Mouse (Mus musculus) kidney, adult 2 months (tissue): ENCODE results near the gene Madd. TPM values are rescaled to one million over a fixed set of nuclear protein-coding genes. Genes with fewer than 3 reads are reported as not detected.
"Not testable (repeated sequence)": the region's sequence is repeated elsewhere in the genome, so short reads cannot be mapped to it uniquely, and the experiment has no call there.

ENCODE experiments used
- DNase-seq: peaks from one replicate; pipeline ENCODE4 v3.0.0; 2021
- H3K27ac ChIP-seq: fragments of 200-500 bp; 2 replicates; pipeline ENCODE4 v1.5.1; 2012; ENCODE audit warnings: low read depth, low read length, control low read depth, inconsistent platforms; ENCODE audit not compliant: insufficient read depth
- H3K27me3 ChIP-seq: fragments of 200-500 bp; replicated peaks from 2 replicates; pipeline ENCODE4 v1.6.1; 2012; ENCODE audit warnings: mild to moderate bottlenecking, moderate library complexity, low read length, inconsistent platforms; ENCODE audit not compliant: control insufficient read depth, insufficient read depth
- H3K36me3 ChIP-seq: fragments of 200-500 bp; 2 replicates; pipeline ENCODE4 v1.6.1; 2012; ENCODE audit warnings: mild to moderate bottlenecking, moderate library complexity, low read length, inconsistent platforms; ENCODE audit not compliant: control insufficient read depth, insufficient read depth
- H3K4me1 ChIP-seq: fragments of 200-500 bp; 2 replicates; pipeline ENCODE4 v1.6.1; 2011; ENCODE audit warnings: low read length; ENCODE audit not compliant: control insufficient read depth, insufficient read depth
- H3K4me3 ChIP-seq: fragments of 200-500 bp; 2 replicates; pipeline ENCODE4 v1.5.1; 2011; ENCODE audit warnings: mild to moderate bottlenecking, low read depth, low read length, control low read depth; ENCODE audit not compliant: insufficient read depth
- CTCF ChIP-seq: fragments of 200-500 bp; conservative IDR thresholded peaks from 2 replicates; pipeline ENCODE4 v1.5.1; 2011; ENCODE audit warnings: low read depth, mild to moderate bottlenecking, control low read depth, low read length, moderate library complexity, mixed read lengths; ENCODE audit not compliant: insufficient read depth, insufficient read length
- POLR2A ChIP-seq: fragments of 200-500 bp; IDR thresholded peaks from one replicate; pipeline ENCODE4 v1.6.1; 2011; ENCODE audit warnings: low read depth, low read length, control low read depth
- WGBS: fragments of 180-500 bp; shearing (Covaris S2); methylation state at CpG from one replicate; pipeline ENCODE4 v1.1.7; 2018; 5-methylcytosine and 5-hydroxymethylcytosine counted together
- polyA plus RNA-seq: library from polyadenylated mRNA; depleted of rRNA; stranded (reverse); fragments of >200 nt; gene quantifications from 2 replicates; pipeline ENCODE4 v1.2.3, GENCODE M21; 2012

The Madd gene
- polyA plus RNA-seq, 1 experiment: 14.7 TPM

DNA sequence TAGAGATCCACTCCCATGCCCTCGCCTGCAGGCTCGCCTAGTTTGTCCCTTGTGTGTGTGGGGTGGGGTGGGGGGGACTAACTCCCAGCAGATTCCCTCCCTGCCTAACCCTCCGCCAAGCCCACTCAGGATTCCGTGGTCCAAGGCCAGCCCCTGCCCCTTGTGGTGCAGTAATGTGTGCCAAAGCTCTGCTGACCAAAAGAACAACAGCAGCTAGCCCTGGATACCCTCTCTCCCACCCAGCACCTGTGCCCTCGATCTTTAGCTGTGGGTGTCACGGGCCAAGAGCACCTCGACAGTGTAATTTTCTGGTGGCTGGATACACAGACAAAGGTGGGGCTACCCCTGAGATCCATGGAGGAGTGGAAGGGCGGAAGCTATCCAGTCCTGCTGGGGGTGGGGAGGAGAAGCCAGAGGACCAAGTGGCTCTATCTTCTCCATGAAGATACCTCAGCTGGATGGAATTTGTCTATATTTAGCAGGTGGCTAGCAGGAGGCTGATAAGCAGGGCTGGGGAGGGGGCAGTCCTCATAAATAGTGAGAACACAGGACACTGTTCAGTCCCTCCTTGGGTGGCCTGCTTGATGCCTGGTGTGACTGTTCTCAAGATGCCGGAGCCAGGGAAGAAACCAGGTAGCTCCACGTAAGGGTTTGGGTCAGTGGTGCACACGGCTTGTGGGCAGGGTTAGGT lies 65.9 kb downstream of the Madd start, which contains the start of gene Mybpc3:
Gene Mybpc3 (plus strand): TSS at position 560 of the 691 bp plus-strand sequence.
- Histone ChIP-seq H3K27ac (no peak within 1 kb of the TSS), H3K4me3 (no peak within 1 kb of the TSS), H3K4me1 (no peaks in the 10 kb centered on the region), H3K27me3 (no peaks in the 10 kb centered on the region), H3K36me3 (no peaks in the 10 kb centered on the region)
- WGBS: 83% methylated on average over 11 of the region's 11 CpGs
- no peak for DNase-seq
- TF ChIP-seq CTCF (no peak), POLR2A (no peak)

GRCm38 (mm10) chr2:91116842-91117241 lies 66.8 kb downstream of the Madd start:
- 88% methylated on average over 5 of the region's 5 CpGs for WGBS
- H3K27ac ChIP-seq: no peak overlapping the region
- TF ChIP-seq POLR2A (no peak), CTCF (no peak)
- no peaks in the 10 kb centered on the region for H3K4me1 ChIP-seq
- no peak overlapping the region for H3K4me3 ChIP-seq
- no peak for DNase-seq
- no peaks in the 10 kb centered on the region for H3K27me3 ChIP-seq
- no peaks in the 10 kb centered on the region for H3K36me3 ChIP-seq

- H3K27me3 ChIP-seq: no peaks in the 10 kb centered on the region
- no peak for DNase-seq
- WGBS: 52% methylated on average over 12 of the region's 12 CpGs
- H3K4me3 ChIP-seq: no peak overlapping the region
- H3K4me1 ChIP-seq: no peaks in the 10 kb centered on the region
- no peak for TF ChIP-seq POLR2A
- H3K36me3 ChIP-seq: no peaks in the 10 kb centered on the region
- no peak overlapping the region for H3K27ac ChIP-seq
Observed at GRCm38 (mm10) chr2:91115578-91115970, 68.1 kb downstream of the Madd start.

- no peak overlapping the region for H3K27ac ChIP-seq
- no peaks in the 10 kb centered on the region for H3K36me3 ChIP-seq
- no peak for TF ChIP-seq POLR2A
- TF ChIP-seq CTCF: peak; percentile 100
- H3K27me3 ChIP-seq: no peaks in the 10 kb centered on the region
- peak; percentile 97 for DNase-seq
- 11% methylated on average over 42 of the region's 42 CpGs for WGBS
- no peaks in the 10 kb centered on the region for H3K4me1 ChIP-seq
- H3K4me3 ChIP-seq: no peak overlapping the region
Observed at GRCm38 (mm10) chr2:91114781-91115577, 68.7 kb downstream of the Madd start.

DNA sequence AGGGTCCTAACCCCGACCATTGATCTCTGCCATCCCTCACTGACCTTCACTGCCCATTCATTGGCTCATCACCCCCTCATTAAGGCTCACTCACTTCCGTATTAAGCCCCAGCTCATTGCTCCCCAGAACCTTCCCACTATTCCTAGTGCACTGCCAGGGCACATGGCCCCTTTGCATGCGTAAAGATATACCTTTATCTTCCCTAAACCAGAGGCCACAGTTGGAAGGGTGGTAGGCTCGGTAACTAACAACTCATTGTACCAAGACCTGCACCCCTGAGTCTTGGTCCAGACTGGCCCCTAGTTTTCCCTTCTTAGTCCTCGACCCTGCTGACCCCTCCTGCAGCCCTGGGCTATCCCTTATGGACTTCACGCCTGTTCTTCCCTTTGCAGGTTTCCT lies 69.8 kb downstream of the Madd start:
- Histone ChIP-seq H3K27ac (no peak overlapping the region), H3K36me3 (no peaks in the 10 kb centered on the region), H3K27me3 (no peaks in the 10 kb centered on the region), H3K4me1 (no peaks in the 10 kb centered on the region), H3K4me3 (no peak overlapping the region)
- TF ChIP-seq CTCF (no peak), POLR2A (no peak)
- DNase-seq: no peak
- WGBS: 87% methylated on average over 6 of the region's 6 CpGs

DNA sequence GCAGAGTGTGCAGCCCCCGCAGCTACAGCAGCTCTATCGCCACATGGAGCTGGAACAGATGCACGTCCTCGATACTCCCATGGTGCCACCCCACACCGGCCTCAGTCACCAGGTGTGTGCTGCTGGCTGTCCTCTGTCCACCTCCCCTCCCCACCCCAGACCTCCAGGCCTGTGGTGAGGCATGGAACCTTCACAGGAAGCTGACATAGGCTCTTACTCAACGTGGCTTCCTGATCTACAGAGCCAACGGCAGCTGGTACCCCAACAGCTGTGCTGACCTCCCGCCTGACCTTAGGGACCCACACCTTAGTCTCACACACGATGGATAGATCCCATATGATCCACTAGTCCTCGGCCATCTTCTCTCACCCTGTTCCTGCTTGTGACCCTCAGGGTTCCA lies 70.3 kb downstream of the Madd start:
- DNase-seq: no peak
- Histone ChIP-seq H3K27me3 (no peaks in the 10 kb centered on the region), H3K36me3 (no peaks in the 10 kb centered on the region), H3K4me1 (no peaks in the 10 kb centered on the region), H3K4me3 (no peak overlapping the region), H3K27ac (peak overlapping the region; percentile 82)
- WGBS: 73% methylated on average over 10 of the region's 10 CpGs
- no peak for TF ChIP-seq CTCF
- TF ChIP-seq POLR2A: no peak

DNA sequence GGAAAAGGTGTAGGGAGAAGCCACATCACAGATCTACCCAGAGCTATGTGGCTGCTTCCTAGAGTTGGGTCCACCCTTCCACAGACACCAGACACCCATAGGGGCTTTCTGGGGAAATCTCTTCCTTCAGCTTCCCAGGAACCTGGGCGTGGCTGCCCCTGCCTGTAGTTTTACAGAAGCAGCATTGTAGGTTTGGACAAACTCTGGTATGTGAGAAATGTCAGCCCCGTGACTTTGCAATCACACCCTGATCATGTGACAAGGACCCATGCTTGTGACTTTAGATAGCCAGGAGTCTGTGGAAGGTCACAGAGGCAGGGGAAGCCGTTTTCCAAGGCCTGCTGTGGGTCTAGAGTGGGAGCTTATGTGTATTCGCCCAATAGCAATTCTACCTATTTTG lies 71.1 kb downstream of the Madd start:
- H3K27me3 ChIP-seq: no peaks in the 10 kb centered on the region
- TF ChIP-seq POLR2A: no peak
- no peak for TF ChIP-seq CTCF
- H3K27ac ChIP-seq: peak overlapping the region; percentile 82
- no peaks in the 10 kb centered on the region for H3K36me3 ChIP-seq
- H3K4me1 ChIP-seq: no peaks in the 10 kb centered on the region
- WGBS: 41% methylated on average over 4 of the region's 4 CpGs
- peak; percentile 74 for DNase-seq
- H3K4me3 ChIP-seq: no peak overlapping the region

- not testable (repeated sequence) for DNase-seq
Observed at GRCm38 (mm10) chr2:91111832-91112231, 71.8 kb downstream of the Madd start.

More at GRCm38 (mm10) chr2:91111832-91112231, 71.8 kb downstream of the Madd start:
- H3K36me3 ChIP-seq, H3K4me3 ChIP-seq, H3K4me1 ChIP-seq, H3K27ac ChIP-seq, H3K27me3 ChIP-seq: not testable (repeated sequence)
- WGBS: 87% methylated on average over 3 of the region's 3 CpGs
